Mouse (Mus musculus) midbrain, postnatal 0 days (tissue): ENCODE results near the gene Slc22a18. TPM values are rescaled to one million over a fixed set of nuclear protein-coding genes. Genes with fewer than 3 reads are reported as not detected.

Source experiments
- ATAC-seq: fragments of 200-750 bp; cut with Nextera tagmentation; 2 replicates; pipeline ENCODE4 v1.8.0; 2017; ENCODE audit warnings: moderate number of reproducible peaks, mild to moderate bottlenecking, moderate TSS enrichment, moderate library complexity; ENCODE audit not compliant: low FRiP score
- DNase-seq: peaks from one replicate; pipeline ENCODE4 v3.0.0-alpha.2; 2015; ENCODE audit warnings: low spot score
- H3K27ac ChIP-seq: fragments of 300-500 bp; sonication (generic); 2 replicates; pipeline ENCODE4 v1.5.1; 2014; ENCODE audit warnings: low read depth, mild to moderate bottlenecking, low read length, mixed read lengths
- H3K27me3 ChIP-seq: fragments of 300-500 bp; sonication (generic); 2 replicates; pipeline ENCODE4 v1.6.1; 2014; ENCODE audit warnings: low read length, control low read depth, mixed read lengths; ENCODE audit not compliant: insufficient read depth
- H3K36me3 ChIP-seq: fragments of 300-500 bp; sonication (generic); 2 replicates; pipeline ENCODE4 v1.6.1; 2014; ENCODE audit warnings: low read length, control low read depth, mixed read lengths; ENCODE audit not compliant: insufficient read depth
- H3K4me1 ChIP-seq: fragments of 300-500 bp; sonication (generic); 2 replicates; pipeline ENCODE4 v1.6.1; 2014; ENCODE audit warnings: mild to moderate bottlenecking, control low read depth, antibody characterized with exemption, low read length, mixed read lengths; ENCODE audit not compliant: insufficient read depth
- H3K4me2 ChIP-seq: fragments of 300-500 bp; sonication (generic); 2 replicates; pipeline ENCODE4 v1.6.1; 2014; ENCODE audit warnings: low read depth, mild to moderate bottlenecking, low read length, mixed read lengths; ENCODE audit not compliant: poor library complexity, severe bottlenecking
- H3K4me3 ChIP-seq: fragments of 300-500 bp; sonication (generic); 2 replicates; pipeline ENCODE4 v1.5.1; 2014; ENCODE audit warnings: low read depth, mild to moderate bottlenecking, low read length, moderate library complexity
- H3K9ac ChIP-seq: fragments of 300-500 bp; sonication (generic); replicated peaks from 2 replicates; pipeline ENCODE4 v1.6.1; 2014; ENCODE audit warnings: mild to moderate bottlenecking, low read length, moderate library complexity, mixed read lengths; ENCODE audit not compliant: poor library complexity, severe bottlenecking
- H3K9me3 ChIP-seq: fragments of 300-500 bp; sonication (generic); 2 replicates; pipeline ENCODE4 v1.6.1; 2016; ENCODE audit warnings: low read length, control low read depth
- CTCF ChIP-seq: IDR thresholded peaks from 2 replicates; pipeline ENCODE4 v1.5.1; 2016; ENCODE audit warnings: antibody characterized with exemption, mild to moderate bottlenecking
- WGBS: fragments of 180-500 bp; shearing (Covaris S2); extraction: QIAGEN DNeasy Blood & Tissue Kit; methylation state at CpG from one replicate; pipeline ENCODE4 v1.1.7; 2014; 5-methylcytosine and 5-hydroxymethylcytosine counted together
- polyA plus RNA-seq: library from polyadenylated mRNA; unstranded; fragments of >200 nt; fragmentation: Nextera tagmentation; extraction: Ambion mirVana; gene quantifications from 2 replicates; pipeline ENCODE4 v1.2.1, GENCODE M21; 2015
- total RNA-seq: library from RNA; depleted of rRNA; stranded (reverse); fragments of >200 nt; gene quantifications from 2 replicates; pipeline ENCODE4 v1.2.3, GENCODE M21; 2014

Slc22a18 gene
- total and polyA plus RNA-seq, 2 experiments from 2014 or later, result 0.33 to 0.86 TPM

GRCm38 (mm10) chr7:143437231-143437893 lies 36.2 kb upstream of the Slc22a18 start:
- Histone ChIP-seq H3K4me1 (peaks cover 3% of the 10 kb centered on the region; the same call in 1 of the 2 replicates), H3K9ac (peak overlapping the region; percentile 84), H3K4me2 (peak overlapping the region; percentile 95), H3K9me3 (no peaks in the 10 kb centered on the region), H3K27me3 (peaks cover 3% of the 10 kb centered on the region; the same call in 1 of the 2 replicates), H3K27ac (peak overlapping the region; percentile 26; the same call in 1 of the 2 replicates), H3K36me3 (no peaks in the 10 kb centered on the region), H3K4me3 (peak overlapping the region; percentile 47)
- ATAC-seq (peak; percentile 51; the same call in 1 of the 2 replicates), DNase-seq (no peak)
- WGBS, result 17% methylated on average over 18 of the region's 18 CpGs
- TF ChIP-seq CTCF, result no peak

- H3K4me2 ChIP-seq, result peak overlapping the region; percentile 95
- H3K9me3 ChIP-seq, result no peaks in the 10 kb centered on the region
- H3K36me3 ChIP-seq, result no peaks in the 10 kb centered on the region
- TF ChIP-seq CTCF, result no peak
- H3K27me3 ChIP-seq, result peaks cover 3% of the 10 kb centered on the region; the same call in 1 of the 2 replicates
- peak overlapping the region; percentile 84 for H3K9ac ChIP-seq
- H3K27ac ChIP-seq, result 0 out of 2 replicates have a peak overlapping the region, but pooled peaks have one; percentile 26
- WGBS, result under 1% methylated on average over 38 of the region's 63 CpGs
- H3K4me3 ChIP-seq, result peak overlapping the region; percentile 47
- ATAC-seq, result peak; percentile 74
- peak; percentile 41 for DNase-seq
- peaks cover 3% of the 10 kb centered on the region; the same call in 1 of the 2 replicates for H3K4me1 ChIP-seq
Measured at GRCm38 (mm10) chr7:143437894-143438581, 35.5 kb upstream of the Slc22a18 start.

- no peak overlapping the region for H3K4me3 ChIP-seq
- H3K27ac ChIP-seq, result no peak overlapping the region
- ATAC-seq (no peak), DNase-seq (no peak)
- no peak overlapping the region for H3K9ac ChIP-seq
- H3K9me3 ChIP-seq, result no peaks in the 10 kb centered on the region
- H3K36me3 ChIP-seq, result no peaks in the 10 kb centered on the region
- H3K4me2 ChIP-seq, result no peak overlapping the region
- WGBS, result 69% methylated on average over 1 of the region's 1 CpGs
- H3K27me3 ChIP-seq, result peaks cover 2% of the 10 kb centered on the region; the same call in 1 of the 2 replicates
- peaks cover 3% of the 10 kb centered on the region; the same call in 1 of the 2 replicates for H3K4me1 ChIP-seq
- no peak for TF ChIP-seq CTCF
Measured at GRCm38 (mm10) chr7:143438965-143439364, 34.6 kb upstream of the Slc22a18 start.

- Histone ChIP-seq H3K27ac (no peak overlapping the region), H3K4me3 (no peak overlapping the region), H3K9ac (no peak overlapping the region), H3K4me2 (no peak overlapping the region), H3K27me3 (peaks cover 3% of the 10 kb centered on the region; the same call in 1 of the 2 replicates), H3K4me1 (no peaks in the 10 kb centered on the region; the same call in 1 of the 2 replicates), H3K9me3 (no peaks in the 10 kb centered on the region), H3K36me3 (no peaks in the 10 kb centered on the region)
- DNase-seq (no peak), ATAC-seq (no peak)
- no peak for TF ChIP-seq CTCF
- 42% methylated on average over 8 of the region's 8 CpGs for WGBS
Measured at GRCm38 (mm10) chr7:143444580-143444954, 29.0 kb upstream of the Slc22a18 start.

GRCm38 (mm10) chr7:143444955-143445648 lies 28.4 kb upstream of the Slc22a18 start:
- DNase-seq (peak; percentile 48), ATAC-seq (0 out of 2 replicates have a peak, but pooled peaks have one; percentile 34)
- Histone ChIP-seq H3K4me1 (no peaks in the 10 kb centered on the region; the same call in 1 of the 2 replicates), H3K27me3 (peaks cover 3% of the 10 kb centered on the region; the same call in 1 of the 2 replicates), H3K4me2 (peak overlapping the region; percentile 57), H3K36me3 (no peaks in the 10 kb centered on the region), H3K4me3 (peak overlapping the region; percentile 32), H3K9ac (peak overlapping the region; percentile 59), H3K9me3 (no peaks in the 10 kb centered on the region), H3K27ac (no peak overlapping the region)
- no peak for TF ChIP-seq CTCF
- WGBS, result 3% methylated on average over 54 of the region's 55 CpGs
